Mouse (Mus musculus) lung, adult 2 months (tissue): Measurements from ENCODE around the gene Olfr1346. TPM values are rescaled to one million over a fixed set of nuclear protein-coding genes. Genes with fewer than 3 reads are reported as not detected.

Experiments
- DNase-seq: peaks from one replicate; pipeline ENCODE4 v3.0.0; 2022
- H3K4me1 ChIP-seq: fragments of 200-500 bp; 2 replicates; pipeline ENCODE4 v1.6.1; 2011; ENCODE audit warnings: low read length; ENCODE audit not compliant: control insufficient read depth, insufficient read depth
- H3K4me3 ChIP-seq: fragments of 200-500 bp; replicated peaks from 2 replicates; pipeline ENCODE3; 2011; ENCODE audit warnings: low read depth, mild to moderate bottlenecking, control low read depth, low read length; ENCODE audit errors: extremely low read depth
- CTCF ChIP-seq: fragments of 200-500 bp; IDR thresholded peaks from 2 replicates; pipeline ENCODE4 v1.5.1; 2011; ENCODE audit warnings: mild to moderate bottlenecking, low read length, control low read depth; ENCODE audit not compliant: insufficient read depth
- POLR2A ChIP-seq: fragments of 200-500 bp; IDR thresholded peaks from 2 replicates; pipeline ENCODE4 v1.6.1; 2011; ENCODE audit warnings: low read depth, mild to moderate bottlenecking, control low read depth, low read length, borderline replicate concordance; ENCODE audit errors: extremely low read depth
- WGBS: fragments of 180-500 bp; shearing (Covaris S2); methylation state at CpG from one replicate; pipeline ENCODE4 v1.1.7; 2018; 5-methylcytosine and 5-hydroxymethylcytosine counted together
- polyA plus RNA-seq: library from polyadenylated mRNA; depleted of rRNA; stranded (reverse); fragments of >200 nt; gene quantifications from 2 replicates; pipeline ENCODE4 v1.2.3, GENCODE M21; 2012; rRNA removed

The Olfr1346 gene
- polyA plus RNA-seq, 1 experiment, result not detected

- no peak for TF ChIP-seq POLR2A
- TF ChIP-seq CTCF, result no peak
- no peak for DNase-seq
- H3K4me1 ChIP-seq, result no peaks in the 10 kb centered on the region
- whole genome bisulfite sequencing, result 13% methylated on average over 2 of the region's 2 CpGs
- no peak within 1 kb of the TSS for H3K4me3 ChIP-seq
These were observed 19.9 kb downstream of the Olfr1346 start, which contains the start of gene Olfr5 for GRCm38 (mm10) chr7:6486841-6487240. Gene Olfr5 (minus strand): TSS chr7:6486941.

- TF ChIP-seq CTCF, result no peak
- TF ChIP-seq POLR2A, result no peak
- WGBS, result 44% methylated on average over 1 of the region's 1 CpGs
- no peak within 1 kb of the TSS for H3K4me3 ChIP-seq
These were observed 32.8 kb downstream of the Olfr1346 start, which contains the start of gene Olfr1347 for GRCm38 (mm10) chr7:6499655-6500054. Gene Olfr1347 (minus strand): TSS chr7:6499755.

DNA sequence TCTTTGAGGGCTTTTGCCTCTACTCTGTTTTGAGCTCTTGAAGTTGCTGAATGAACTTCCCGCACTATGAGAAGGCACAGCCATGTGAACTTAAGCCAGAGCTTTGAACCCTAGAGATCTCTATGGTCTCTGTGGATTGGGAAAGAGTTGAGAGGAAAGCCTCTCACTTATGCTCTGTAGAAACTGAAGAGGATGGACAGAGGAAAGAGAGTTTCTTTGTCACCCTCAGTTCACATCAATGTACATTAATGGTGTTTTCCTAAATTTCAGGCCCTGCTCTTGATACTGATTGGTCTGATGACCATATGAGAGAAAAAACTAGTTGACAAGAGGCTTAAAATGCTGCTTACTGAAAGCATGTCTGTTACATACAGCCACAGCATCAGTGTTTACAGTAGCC lies 41.7 kb downstream of the Olfr1346 start, which contains the start of gene Olfr1348:
Gene Olfr1348, minus strand, starts transcription at position 101 of the 400 bp plus-strand sequence.
- Histone ChIP-seq H3K4me1 (no peaks in the 10 kb centered on the region), H3K4me3 (no peak within 1 kb of the TSS)
- WGBS, result 84% methylated on average over 1 of the region's 1 CpGs
- TF ChIP-seq CTCF (no peak), POLR2A (no peak)
- DNase-seq, result no peak

More at GRCm38 (mm10) chr7:6499655-6500054, 32.8 kb downstream of the Olfr1346 start, which contains the start of gene Olfr1347:
- no peaks in the 10 kb centered on the region for H3K4me1 ChIP-seq
- no peak for DNase-seq

- WGBS, result 20% methylated on average over 1 of the region's 1 CpGs
- H3K4me3 ChIP-seq, result no peak overlapping the region
- TF ChIP-seq POLR2A, result no peak
- no peak for TF ChIP-seq CTCF
- H3K4me1 ChIP-seq, result no peaks in the 10 kb centered on the region
- DNase-seq, result no peak
These were observed 54.8 kb downstream of the Olfr1346 start for GRCm38 (mm10) chr7:6521666-6522065.

- no peak for DNase-seq
- WGBS, result 77% methylated on average over 5 of the region's 5 CpGs
- no peaks in the 10 kb centered on the region for H3K4me1 ChIP-seq
- TF ChIP-seq CTCF (no peak), POLR2A (no peak)
- H3K4me3 ChIP-seq, result no peak within 1 kb of the TSS
These were observed 55.9 kb downstream of the Olfr1346 start, which contains the start of gene Olfr1349 for GRCm38 (mm10) chr7:6522850-6523249. Gene Olfr1349 (minus strand): TSS chr7:6522950.

- TF ChIP-seq POLR2A, result no peak
- no peak for TF ChIP-seq CTCF
- H3K4me1 ChIP-seq, result no peaks in the 10 kb centered on the region
- no peak overlapping the region for H3K4me3 ChIP-seq
- WGBS, result 49% methylated on average over 3 of the region's 3 CpGs
- DNase-seq, result no peak
These were observed 58.1 kb downstream of the Olfr1346 start for GRCm38 (mm10) chr7:6525001-6525400.

- Histone ChIP-seq H3K4me3 (no peak overlapping the region), H3K4me1 (no peaks in the 10 kb centered on the region)
- DNase-seq, result no peak
- TF ChIP-seq POLR2A, result no peak
- TF ChIP-seq CTCF, result no peak
- 62% methylated on average over 5 of the region's 5 CpGs for WGBS
These were observed 59.2 kb downstream of the Olfr1346 start for GRCm38 (mm10) chr7:6526141-6526540.

Other genes with a start within 250 kb of the Olfr1346 start
- not detected in 2 replicates for gene Zscan5b, start 244.8 kb upstream of the Olfr1346 start, polyA plus RNA-seq
- gene Epp13, start 214.4 kb upstream of the Olfr1346 start, polyA plus RNA-seq, result not detected in 2 replicates
- 0.45 and 1.1 TPM in 2 replicates for gene Zfp667, start 180.5 kb upstream of the Olfr1346 start, polyA plus RNA-seq
- gene Zfp583, start 135.8 kb upstream of the Olfr1346 start, polyA plus RNA-seq, result 0.42 and 0.76 TPM in 2 replicates
- 0.07 and 0.21 TPM in 2 replicates for gene Gm3854, start 123.3 kb upstream of the Olfr1346 start, polyA plus RNA-seq
- gene Zfp78, start 103.8 kb upstream of the Olfr1346 start, polyA plus RNA-seq, result 0.35 and 0.59 TPM in 2 replicates
- 2.0 and 3.9 TPM in 2 replicates for gene Zfp28, start 83.8 kb upstream of the Olfr1346 start, polyA plus RNA-seq
- not detected in 2 replicates for gene Smim17, start 68.4 kb upstream of the Olfr1346 start, polyA plus RNA-seq
- gene Gm20715, start 56.8 kb upstream of the Olfr1346 start, polyA plus RNA-seq, result 0.03 TPM in 1 of 2 replicates, not detected in the other
- not detected in 2 replicates for gene Olfr1344, start 28.4 kb upstream of the Olfr1346 start, polyA plus RNA-seq
- gene Olfr1336, start 10.9 kb upstream of the Olfr1346 start, polyA plus RNA-seq, result not detected in 2 replicates
- gene Olfr5, start 19.8 kb downstream of the Olfr1346 start, polyA plus RNA-seq, result not detected in 2 replicates
- gene Olfr1347, start 32.7 kb downstream of the Olfr1346 start, polyA plus RNA-seq, result not detected in 2 replicates
- gene Olfr1348, start 41.6 kb downstream of the Olfr1346 start, polyA plus RNA-seq, result not detected in 2 replicates
- gene Olfr1349, start 55.8 kb downstream of the Olfr1346 start, polyA plus RNA-seq, result not detected in 2 replicates
- gene Olfr1350, start 97.7 kb downstream of the Olfr1346 start, polyA plus RNA-seq, result not detected in 2 replicates
- gene Zim1, start 229.3 kb downstream of the Olfr1346 start, polyA plus RNA-seq, result 0.17 and 0.66 TPM in 2 replicates